Mouse (Mus musculus) olfactory bulb, adult 2 months (tissue): Measurements from ENCODE around the gene Klhdc7a. TPM values are rescaled to one million over a fixed set of nuclear protein-coding genes. Genes with fewer than 3 reads are reported as not detected.
A peak's percentile ranks its signal among the peaks of the same experiment; 100 is the strongest.

Experiments
- H3K27ac ChIP-seq: fragments of 200-500 bp; 2 replicates; pipeline ENCODE4 v1.5.1; 2012; ENCODE audit warnings: low read depth, low read length; ENCODE audit not compliant: insufficient read depth
- H3K4me1 ChIP-seq: fragments of 200-500 bp; 2 replicates; pipeline ENCODE4 v1.6.1; 2012; ENCODE audit warnings: low read length; ENCODE audit not compliant: control insufficient read depth, insufficient read depth
- H3K4me3 ChIP-seq: fragments of 200-500 bp; 2 replicates; pipeline ENCODE4 v1.5.1; 2012; ENCODE audit warnings: mild to moderate bottlenecking, low read depth, low read length, moderate library complexity; ENCODE audit not compliant: insufficient read depth
- CTCF ChIP-seq: fragments of 200-500 bp; IDR thresholded peaks from 2 replicates; pipeline ENCODE4 v1.5.1; 2012; ENCODE audit warnings: low read depth, mild to moderate bottlenecking, low read length, moderate library complexity; ENCODE audit not compliant: insufficient read depth
- POLR2A ChIP-seq: fragments of 200-500 bp; IDR thresholded peaks from 2 replicates; pipeline ENCODE4 v1.6.1; 2012; ENCODE audit warnings: mild to moderate bottlenecking, low read depth, low read length, moderate library complexity; ENCODE audit not compliant: insufficient read depth
- WGBS: fragments of 180-500 bp; shearing (Covaris S2); methylation state at CpG from one replicate; pipeline ENCODE4 v1.1.7; 2018; 5-methylcytosine and 5-hydroxymethylcytosine counted together
- polyA plus RNA-seq: library from polyadenylated mRNA; stranded (reverse); fragments of >200 nt; gene quantifications from 2 replicates; pipeline ENCODE4 v1.2.4, GENCODE M21; 2012; ENCODE audit warnings: low replicate concordance; ENCODE audit not compliant: missing spikeins, insufficient read depth, insufficient read length

The Klhdc7a gene
- polyA plus RNA-seq, 1 experiment: not detected

DNA sequence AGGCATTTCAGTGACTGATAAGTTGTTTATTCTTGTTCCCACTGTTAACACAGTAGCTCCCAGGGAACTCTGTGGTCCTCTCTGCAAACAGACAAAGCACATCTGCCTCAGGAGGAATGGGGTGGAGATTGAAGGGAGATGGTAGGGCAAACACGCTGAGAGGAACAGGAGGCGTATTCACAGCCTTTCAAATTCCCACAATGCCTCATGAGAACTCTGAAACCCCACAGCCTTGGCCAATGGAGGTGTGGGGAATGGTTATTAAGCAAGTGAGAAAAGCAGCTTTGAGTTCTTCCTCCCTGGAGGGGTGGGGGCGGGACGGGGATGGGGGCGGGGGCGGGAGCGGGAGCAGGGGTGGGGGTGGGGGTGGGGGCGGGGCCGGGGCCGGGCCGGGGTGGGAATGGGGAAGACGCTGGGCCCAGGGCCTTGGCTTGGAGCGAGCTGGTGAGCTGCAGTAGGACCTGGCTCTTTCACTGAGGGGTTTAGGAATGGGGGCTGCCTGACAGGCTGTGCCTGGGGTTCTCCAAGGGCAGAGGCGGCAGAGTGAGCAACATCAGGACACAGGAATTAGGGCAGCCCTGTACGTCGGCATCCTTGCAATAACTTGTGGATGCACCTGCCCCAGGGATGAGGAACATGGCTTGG is 25.4 kb upstream of the Klhdc7a start:
- no peak for TF ChIP-seq POLR2A
- no peak for TF ChIP-seq CTCF
- Histone ChIP-seq H3K4me1 (peaks cover 10% of the 10 kb centered on the region), H3K4me3 (no peak overlapping the region), H3K27ac (no peak overlapping the region)
- 16% methylated on average over 16 of the region's 16 CpGs for WGBS

- H3K4me1 ChIP-seq: peaks cover 9% of the 10 kb centered on the region
- WGBS: 80% methylated on average over 7 of the region's 7 CpGs
- TF ChIP-seq CTCF (no peak), POLR2A (no peak)
- no peak overlapping the region for H3K27ac ChIP-seq
- no peak overlapping the region for H3K4me3 ChIP-seq
Measured at GRCm38 (mm10) chr4:139986913-139987312, 19.1 kb upstream of the Klhdc7a start.

DNA sequence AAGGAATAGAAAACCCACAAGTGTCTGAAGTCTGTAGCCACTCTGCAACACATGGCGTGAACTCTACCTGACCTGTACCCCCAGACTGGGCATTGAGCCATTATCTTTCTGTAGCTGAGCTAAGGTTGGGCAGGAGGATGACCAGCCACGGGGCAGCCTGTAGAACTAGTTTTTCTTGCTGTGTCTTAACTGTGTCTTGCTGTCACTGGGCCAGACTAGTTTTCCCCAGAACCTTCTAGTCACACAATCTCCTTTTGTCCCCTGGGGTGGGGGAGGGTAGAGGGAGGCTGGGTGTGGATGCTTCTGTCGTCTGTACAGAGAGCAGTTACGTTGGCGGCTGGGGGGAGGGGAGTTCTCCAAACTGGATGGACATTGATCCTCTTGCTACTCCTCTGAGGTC is 10.9 kb upstream of the Klhdc7a start:
- peaks cover 11% of the 10 kb centered on the region for H3K4me1 ChIP-seq
- H3K4me3 ChIP-seq: no peak overlapping the region
- no peak overlapping the region for H3K27ac ChIP-seq
- no peak for TF ChIP-seq POLR2A
- no peak for TF ChIP-seq CTCF
- WGBS: 53% methylated on average over 5 of the region's 5 CpGs

DNA sequence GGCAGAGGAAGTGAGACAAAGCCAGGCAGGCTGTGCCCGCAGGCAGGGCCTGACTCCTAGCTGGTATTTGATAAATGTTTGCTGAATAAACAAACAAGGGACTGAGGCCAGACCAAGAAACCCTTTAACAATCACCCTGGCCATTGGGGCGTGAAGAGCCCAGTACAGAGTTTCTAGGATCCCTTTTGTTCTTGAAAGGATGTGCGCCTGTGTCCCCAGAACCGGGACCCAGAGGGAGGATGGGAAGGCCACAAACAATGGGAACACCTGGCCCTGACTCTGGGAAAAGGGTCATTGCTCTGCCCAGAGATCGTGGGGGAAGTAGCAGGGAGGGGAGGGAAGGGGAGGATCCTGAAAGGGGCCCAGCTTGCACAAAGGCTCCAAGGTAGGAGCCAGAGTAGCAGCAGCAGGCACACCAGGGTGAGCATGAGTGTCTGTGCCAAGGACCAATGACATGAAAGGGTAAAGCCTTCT is 9.5 kb upstream of the Klhdc7a start:
- H3K4me3 ChIP-seq: no peak overlapping the region
- peaks cover 8% of the 10 kb centered on the region for H3K4me1 ChIP-seq
- TF ChIP-seq CTCF (no peak), POLR2A (no peak)
- 69% methylated on average over 5 of the region's 5 CpGs for WGBS
- H3K27ac ChIP-seq: no peak overlapping the region

GRCm38 (mm10) chr4:139974506-139974905 is 6.7 kb upstream of the Klhdc7a start:
- 60% methylated on average over 7 of the region's 7 CpGs for WGBS
- H3K27ac ChIP-seq: no peak overlapping the region
- peaks cover 5% of the 10 kb centered on the region; the same call in 1 of the 2 replicates for H3K4me1 ChIP-seq
- no peak overlapping the region for H3K4me3 ChIP-seq
- TF ChIP-seq POLR2A (no peak), CTCF (no peak)

GRCm38 (mm10) chr4:139967475-139967891 is 343 bp downstream of the Klhdc7a start:
- 52% methylated on average over 10 of the region's 10 CpGs for WGBS
- Histone ChIP-seq H3K4me1 (peaks cover 18% of the 10 kb centered on the region), H3K4me3 (0 out of 2 replicates have a peak overlapping the region, but pooled peaks have one; percentile 9), H3K27ac (peak overlapping the region; percentile 71)
- no peak for TF ChIP-seq CTCF
- 0 out of 2 replicates have a peak, but pooled peaks have one; percentile 2 for TF ChIP-seq POLR2A

GRCm38 (mm10) chr4:139966981-139967380 is 845 bp downstream of the Klhdc7a start:
- 76% methylated on average over 3 of the region's 3 CpGs for WGBS
- Histone ChIP-seq H3K4me1 (peaks cover 18% of the 10 kb centered on the region), H3K27ac (peak overlapping the region; percentile 71; the same call in 1 of the 2 replicates), H3K4me3 (0 out of 2 replicates have a peak overlapping the region, but pooled peaks have one; percentile 9)
- TF ChIP-seq POLR2A (no peak), CTCF (no peak)

DNA sequence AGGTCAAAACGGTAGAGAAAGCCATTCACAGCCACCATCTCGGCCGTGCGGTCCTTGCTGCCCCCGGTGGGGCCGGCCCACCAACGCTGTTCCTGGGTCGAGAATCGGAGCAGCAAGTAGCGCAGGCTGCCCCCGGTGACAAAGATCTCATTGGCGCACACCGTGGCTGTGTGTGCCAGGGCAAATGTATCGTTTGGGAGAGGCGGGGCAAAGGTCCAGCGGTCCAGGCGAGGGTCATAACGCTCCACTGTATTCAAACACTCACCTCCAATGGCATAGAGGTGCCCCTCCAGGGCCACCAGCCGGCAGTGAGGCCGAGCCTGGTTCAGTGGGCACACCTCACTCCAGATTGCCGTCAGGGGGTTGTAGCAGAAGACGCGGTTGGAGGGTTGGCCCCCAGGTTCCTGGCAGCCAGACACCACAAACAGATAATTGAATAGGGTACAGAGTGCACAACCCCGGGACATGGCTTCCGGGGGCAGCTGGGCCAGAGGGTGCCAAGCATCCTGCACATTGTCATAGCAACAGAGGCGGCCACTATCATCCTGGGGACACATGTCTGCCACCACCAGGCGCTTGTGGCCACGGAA is 2.1 kb downstream of the Klhdc7a start:
- Histone ChIP-seq H3K27ac (no peak overlapping the region), H3K4me3 (no peak overlapping the region), H3K4me1 (peaks cover 18% of the 10 kb centered on the region)
- 91% methylated on average over 28 of the region's 28 CpGs for WGBS
- TF ChIP-seq POLR2A (no peak), CTCF (no peak)

DNA sequence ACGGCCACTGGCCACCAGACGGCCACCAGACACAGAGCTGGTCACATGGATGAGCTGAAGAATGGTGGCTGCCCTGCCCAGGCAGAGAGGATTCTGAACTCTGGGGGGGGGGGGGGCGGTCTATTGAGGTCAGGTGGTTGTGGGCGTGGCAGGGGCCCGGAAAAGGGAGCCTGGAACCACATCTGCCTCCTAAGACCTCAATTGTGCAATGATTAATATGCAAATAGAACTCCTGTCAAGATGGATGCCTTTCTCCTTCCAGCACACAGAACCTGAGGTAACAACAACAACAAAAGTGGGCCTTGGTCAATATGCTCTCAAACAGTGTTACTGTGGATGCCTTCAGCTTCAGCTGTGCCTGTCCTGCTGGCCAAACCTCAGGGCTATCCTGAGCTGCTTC is 3.4 kb downstream of the Klhdc7a start:
- no peak overlapping the region for H3K27ac ChIP-seq
- no peak overlapping the region for H3K4me3 ChIP-seq
- peaks cover 18% of the 10 kb centered on the region for H3K4me1 ChIP-seq
- TF ChIP-seq POLR2A (no peak), CTCF (no peak)
- WGBS: 84% methylated on average over 5 of the region's 5 CpGs
